Mouse (Mus musculus) common myeloid progenitor, adult 5-6 weeks (primary cell): Measurements from ENCODE around the gene Klf9. TPM values are rescaled to one million over a fixed set of nuclear protein-coding genes. Genes with fewer than 3 reads are reported as not detected.

ENCODE experiments used
- ATAC-seq: replicated peaks from 2 replicates; pipeline ENCODE4 v1.8.0; 2016; ENCODE audit warnings: low read depth, mild to moderate bottlenecking, moderate TSS enrichment, inconsistent platforms; ENCODE audit not compliant: poor library complexity, severe bottlenecking
- total RNA-seq: library from RNA; stranded (forward); fragments of 200-1000, 187-1606 nt; gene quantifications from 2 replicates; pipeline ENCODE4 v1.2.3, GENCODE M21; 2017

The Klf9 gene
- total RNA-seq, 1 experiment from 2014 or later, result 14.9 TPM

GRCm38 (mm10) chr19:23203505-23204053 is 62.6 kb downstream of the Klf9 start:
- ATAC-seq, result no peak

- ATAC-seq, result no peak
Measured at GRCm38 (mm10) chr19:23211325-23211724, 70.3 kb downstream of the Klf9 start.

- ATAC-seq, result no peak
Measured at GRCm38 (mm10) chr19:23214326-23214725, 73.3 kb downstream of the Klf9 start.

Other genes with a start within 250 kb of the Klf9 start
- 71.1 and 87.1 TPM in 2 replicates for gene Smc5, start 132.7 kb downstream of the Klf9 start, total RNA-seq